Mouse (Mus musculus) activated CD4-positive, CD25-positive, alpha-beta regulatory T cell, adult 4 months (primary cell): ENCODE data around the gene Rhot1. TPM values are rescaled to one million over a fixed set of nuclear protein-coding genes. Genes with fewer than 3 reads are reported as not detected.
"Not testable (repeated sequence)": the region's sequence is repeated elsewhere in the genome, so short reads cannot be mapped to it uniquely, and the experiment has no call there.

ENCODE experiments used
- ATAC-seq: one replicate; pipeline ENCODE4 v1.8.0; 2017
- polyA plus RNA-seq, 2 experiments: library from polyadenylated mRNA; unstranded; fragments of 100-300 nt; shearing (Covaris generic); gene quantifications; one replicate each; pipeline ENCODE4 v1.2.1; 2017

Gene Rhot1
- polyA plus RNA-seq, 2 experiments from 2014 or later = 23.8 to 29.7 TPM

GRCm38 (mm10) chr11:80196351-80196750, 12.5 kb upstream of the Rhot1 start:
- no peak for ATAC-seq

GRCm38 (mm10) chr11:80199316-80199715, 9.5 kb upstream of the Rhot1 start:
- ATAC-seq = no peak

GRCm38 (mm10) chr11:80199773-80200172, 9.0 kb upstream of the Rhot1 start:
- no peak for ATAC-seq

- no peak for ATAC-seq
These were observed 8.5 kb upstream of the Rhot1 start for GRCm38 (mm10) chr11:80200326-80200725.

GRCm38 (mm10) chr11:80202296-80202695, 6.5 kb upstream of the Rhot1 start:
- ATAC-seq = no peak

- ATAC-seq = no peak
These were observed 4.8 kb upstream of the Rhot1 start for GRCm38 (mm10) chr11:80204037-80204436.

- no peak for ATAC-seq
These were observed 3.9 kb upstream of the Rhot1 start for GRCm38 (mm10) chr11:80204941-80205340.

GRCm38 (mm10) chr11:80208465-80208859, 357 bp upstream of the Rhot1 start:
- no peak for ATAC-seq

GRCm38 (mm10) chr11:80210321-80210720, 1.5 kb downstream of the Rhot1 start:
- ATAC-seq = no peak

GRCm38 (mm10) chr11:80212282-80212681, 3.5 kb downstream of the Rhot1 start:
- no peak for ATAC-seq

- ATAC-seq = no peak
These were observed 6.5 kb downstream of the Rhot1 start for GRCm38 (mm10) chr11:80215291-80215690.

- no peak for ATAC-seq
These were observed 10.0 kb downstream of the Rhot1 start for GRCm38 (mm10) chr11:80218657-80219293.

GRCm38 (mm10) chr11:80230066-80230465, 21.2 kb downstream of the Rhot1 start:
- ATAC-seq = not testable (repeated sequence)

GRCm38 (mm10) chr11:80237278-80237677, 28.5 kb downstream of the Rhot1 start:
- no peak for ATAC-seq

GRCm38 (mm10) chr11:80238306-80238705, 29.5 kb downstream of the Rhot1 start:
- ATAC-seq = no peak

GRCm38 (mm10) chr11:80247026-80247425, 38.2 kb downstream of the Rhot1 start:
- ATAC-seq = no peak

GRCm38 (mm10) chr11:80248531-80248930, 39.7 kb downstream of the Rhot1 start:
- no peak for ATAC-seq

GRCm38 (mm10) chr11:80264137-80264536, 55.3 kb downstream of the Rhot1 start:
- ATAC-seq = no peak

- no peak for ATAC-seq
These were observed 62.3 kb downstream of the Rhot1 start for GRCm38 (mm10) chr11:80271096-80271495.

- ATAC-seq = no peak
These were observed 66.2 kb downstream of the Rhot1 start for GRCm38 (mm10) chr11:80275011-80275410.

- no peak for ATAC-seq
These were observed 69.2 kb downstream of the Rhot1 start for GRCm38 (mm10) chr11:80278054-80278453.

- no peak for ATAC-seq
These were observed 75.0 kb downstream of the Rhot1 start for GRCm38 (mm10) chr11:80283786-80284185.

GRCm38 (mm10) chr11:80284641-80285040, 75.8 kb downstream of the Rhot1 start:
- no peak for ATAC-seq

GRCm38 (mm10) chr11:80287150-80287549, 78.3 kb downstream of the Rhot1 start:
- ATAC-seq = no peak
